Mouse (Mus musculus): ENCODE data around the gene Fam102b.

DNA sequence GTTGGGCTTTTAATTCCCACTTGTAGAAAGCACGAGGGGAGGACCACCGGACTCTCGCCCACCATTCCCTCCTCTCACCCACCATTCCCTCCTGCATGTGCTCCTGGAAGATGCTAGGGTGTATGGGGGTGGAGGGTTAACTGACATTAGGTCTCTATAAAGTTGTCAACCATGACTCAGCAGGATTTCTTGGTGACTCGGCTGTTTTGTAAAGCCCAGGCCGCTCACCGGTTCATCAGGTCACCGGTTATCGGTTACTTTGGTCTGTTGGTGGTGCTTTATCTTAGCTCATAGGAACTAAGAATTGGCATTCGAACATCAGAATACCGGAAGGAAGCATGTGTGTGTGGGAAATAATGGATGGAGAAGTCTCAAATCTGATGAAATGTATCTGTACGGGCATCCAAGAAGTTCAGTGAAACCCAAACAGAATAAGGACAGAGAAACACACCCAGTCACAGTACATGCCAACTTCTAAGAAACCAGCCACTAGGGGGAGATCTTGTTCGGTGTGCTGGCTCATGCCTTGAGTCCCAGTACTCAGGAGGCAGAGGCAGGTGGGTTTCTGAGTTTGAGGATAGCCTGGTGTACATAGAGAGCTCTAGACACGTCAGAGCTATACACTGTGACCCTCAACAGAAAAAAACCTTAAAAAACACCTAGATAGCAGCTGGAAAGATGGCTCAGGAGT lies 49.9 kb downstream of the Fam102b start:
- TF ChIP-seq CTCF (IDR thresholded peaks at IDR 0.05; ENCODE audit: extremely low read depth, insufficient read length, insufficient replicate concordance, low read depth, low read length) (peak; percentile 34; the same call in 1 of the 2 replicates), POLR2A (IDR thresholded peaks at IDR 0.05; ENCODE audit: low read depth, low read length) (no peak)

All from small intestine, adult 2 months (tissue).